Mouse (Mus musculus): ENCODE measurements around the gene Vmn2r102. TPM values are rescaled to one million over a fixed set of nuclear protein-coding genes. Genes with fewer than 3 reads are reported as not detected.

Vmn2r102 gene
- total RNA-seq (2021), result not detected
- long read RNA-seq, experiment 1, result 0 reads
- long read RNA-seq, experiment 2, result 0 reads

DNA sequence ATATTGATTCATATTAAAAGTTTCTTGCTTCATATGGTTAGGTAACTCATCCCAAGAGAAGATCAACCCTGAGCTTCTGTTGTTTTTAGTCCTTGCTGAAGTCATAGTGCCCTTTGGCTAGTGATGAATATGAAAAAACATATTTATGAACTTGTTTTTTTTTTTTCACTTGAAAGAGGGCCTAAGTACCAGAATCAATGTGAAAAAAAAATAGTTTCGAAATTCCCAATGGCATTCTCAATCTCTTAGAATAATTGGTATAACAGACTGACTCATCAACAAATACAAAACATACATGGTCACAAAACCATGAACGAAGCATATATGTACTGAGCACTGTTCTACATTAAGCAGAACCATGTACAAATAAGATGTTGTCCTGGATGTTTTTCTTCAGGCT lies at the start of gene Vmn2r102:
Gene Vmn2r102 (plus strand): TSS at position 301 of the 400 bp plus-strand sequence.
- H3K27ac ChIP-seq, result no peak within 1 kb of the TSS
- DNase-seq (ENCODE audit: extremely low spot score in 1 of 2, low spot score in 2 of 2), result no peak
- no peak within 1 kb of the TSS for H3K4me3 ChIP-seq
- intact Hi-C loops (cut with DNase I), result no loop called here
- no peak for TF ChIP-seq CTCF (IDR thresholded peaks at IDR 0.05)

DNA sequence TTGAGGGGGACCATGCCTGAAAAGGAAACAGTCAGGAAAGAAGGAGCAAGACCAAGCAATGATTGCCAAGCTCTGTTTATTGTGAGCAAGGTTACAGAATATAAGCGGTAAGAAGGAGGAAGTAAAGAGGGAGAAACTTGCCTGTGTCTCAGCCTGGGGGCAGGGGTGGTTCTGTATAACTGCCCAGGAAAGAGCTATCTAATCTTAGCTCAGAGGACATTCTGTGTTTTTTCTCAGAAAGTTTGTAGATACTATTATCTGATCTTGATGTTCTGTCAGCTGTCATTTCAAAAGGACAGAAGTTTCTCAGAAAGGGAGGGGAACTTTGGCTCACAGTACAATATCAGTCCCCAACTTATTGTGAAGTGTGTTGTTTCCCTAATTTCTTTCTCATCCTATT lies 30.8 kb upstream of the Vmn2r102 start:
- no peak for TF ChIP-seq CTCF (IDR thresholded peaks at IDR 0.05)
- intact Hi-C loops (cut with DNase I), result loop anchor here (1.0 kb wide), 1 partner anchor 47 kb away; no protein-coding TSS in a partner anchor
- H3K27ac ChIP-seq, result no peak overlapping the region
- no peak overlapping the region for H3K4me3 ChIP-seq
- DNase-seq (ENCODE audit: extremely low spot score in 1 of 2, low spot score in 2 of 2), result no peak

DNA sequence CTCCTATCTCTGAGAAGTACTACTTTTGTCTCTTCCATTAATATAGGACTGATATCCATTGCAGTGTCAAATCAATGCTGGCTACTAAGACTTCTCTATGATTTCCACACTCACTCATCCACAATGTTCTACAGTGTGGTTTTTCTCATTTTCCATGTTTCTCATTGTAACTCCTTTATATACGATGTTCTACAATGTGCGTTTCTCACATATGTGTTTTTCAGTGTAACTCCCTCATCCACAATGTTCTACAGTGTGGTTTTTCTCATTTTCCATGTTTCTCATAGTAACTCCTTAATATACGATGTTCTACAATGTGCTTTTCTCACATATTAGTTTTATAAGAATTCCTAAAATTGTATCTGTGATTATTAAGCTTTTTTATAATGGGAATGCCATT lies 1.7 kb upstream of the Vmn2r102 start:
- DNase-seq (ENCODE audit: extremely low spot score in 1 of 2, low spot score in 2 of 2), result no peak
- H3K4me3 ChIP-seq, result no peak overlapping the region
- intact Hi-C loops (cut with DNase I), result no loop called here
- H3K27ac ChIP-seq, result no peak overlapping the region
- no peak for TF ChIP-seq CTCF (IDR thresholded peaks at IDR 0.05)

DNA sequence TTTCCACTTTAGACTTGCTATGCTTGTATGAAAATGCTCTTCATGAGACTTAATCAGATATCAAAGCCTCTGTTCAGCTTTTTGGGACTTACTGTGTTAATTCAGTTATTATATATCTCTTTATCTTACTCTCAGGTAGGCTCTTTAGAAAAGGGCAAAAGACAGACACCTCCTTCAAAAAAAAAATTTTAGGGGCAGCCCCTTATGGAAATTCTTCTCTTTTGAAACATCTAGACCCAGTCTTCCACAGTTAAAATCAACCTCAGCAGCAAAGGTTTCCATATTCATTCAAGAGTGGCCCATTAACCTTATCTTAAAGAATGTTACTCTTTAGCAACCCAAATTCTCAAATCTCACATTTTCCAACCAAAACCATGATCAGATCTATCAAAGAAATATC lies 31.9 kb downstream of the Vmn2r102 start:
- H3K27ac ChIP-seq, result no peak overlapping the region
- TF ChIP-seq CTCF (IDR thresholded peaks at IDR 0.05), result no peak
- H3K4me3 ChIP-seq, result no peak overlapping the region
- no peak for DNase-seq (ENCODE audit: extremely low spot score in 1 of 2, low spot score in 2 of 2)
- intact Hi-C loops (cut with DNase I), result no loop called here

Other genes with a start within 250 kb of the Vmn2r102 start
- gene Vmn2r100, start 155.6 kb upstream of the Vmn2r102 start, total RNA-seq (2021), result not detected
- gene Vmn2r101, start 83.1 kb upstream of the Vmn2r102 start, total RNA-seq (2021), result not detected
- not detected for gene Vmn2r103, start 113.0 kb downstream of the Vmn2r102 start, total RNA-seq (2021)

All from left cerebral cortex, adult 2 months (tissue).